Mouse (Mus musculus): Measurements from ENCODE around the gene Trmt6. TPM values are rescaled to one million over a fixed set of nuclear protein-coding genes. Genes with fewer than 3 reads are reported as not detected.

Gene Trmt6
- polyA plus RNA-seq, 1 experiment from 2014 or later: 17.7 TPM

DNA sequence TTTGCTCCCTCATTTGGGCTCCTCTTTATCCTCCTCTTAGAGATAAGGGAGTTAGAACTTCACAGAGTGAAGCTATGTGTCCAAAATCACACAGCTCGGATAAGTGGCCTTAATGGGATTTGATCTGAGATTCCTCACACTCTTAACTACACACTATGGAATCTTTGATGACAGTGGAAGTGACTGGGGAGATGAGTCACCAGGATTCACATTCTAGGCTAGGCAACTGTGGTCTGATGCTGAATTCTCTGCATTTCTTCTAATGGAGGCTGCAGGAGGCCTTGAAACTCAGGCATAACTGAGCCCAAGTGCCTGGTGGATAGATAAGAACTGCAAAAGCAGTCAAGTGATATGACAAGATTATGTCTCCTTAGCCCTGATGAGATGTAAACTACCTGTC is 45.0 kb downstream of the Trmt6 start:
- WGBS: 82% methylated on average over 1 of the region's 1 CpGs
- H3K27me3 ChIP-seq (ENCODE audit: control insufficient read depth, insufficient read depth, low read depth, low read length): no peaks in the 10 kb centered on the region
- H3K27ac ChIP-seq (ENCODE audit: low read length): no peak overlapping the region
- H3K36me3 ChIP-seq (ENCODE audit: control insufficient read depth, insufficient read depth, low read length): no peaks in the 10 kb centered on the region
- no peak overlapping the region for H3K4me2 ChIP-seq (ENCODE audit: low read length)
- H3K4me3 ChIP-seq (ENCODE audit: low read depth, low read length): no peak overlapping the region
- no peak overlapping the region for H3K9ac ChIP-seq (ENCODE audit: low read depth, low read length)
- H3K4me1 ChIP-seq (ENCODE audit: control insufficient read depth, insufficient read depth, low read length): no peaks in the 10 kb centered on the region
- H3K9me3 ChIP-seq (replicated peaks; ENCODE audit: control insufficient read depth, low read length, poor library complexity, severe bottlenecking): no peaks in the 10 kb centered on the region
- no peak for ATAC-seq

DNA sequence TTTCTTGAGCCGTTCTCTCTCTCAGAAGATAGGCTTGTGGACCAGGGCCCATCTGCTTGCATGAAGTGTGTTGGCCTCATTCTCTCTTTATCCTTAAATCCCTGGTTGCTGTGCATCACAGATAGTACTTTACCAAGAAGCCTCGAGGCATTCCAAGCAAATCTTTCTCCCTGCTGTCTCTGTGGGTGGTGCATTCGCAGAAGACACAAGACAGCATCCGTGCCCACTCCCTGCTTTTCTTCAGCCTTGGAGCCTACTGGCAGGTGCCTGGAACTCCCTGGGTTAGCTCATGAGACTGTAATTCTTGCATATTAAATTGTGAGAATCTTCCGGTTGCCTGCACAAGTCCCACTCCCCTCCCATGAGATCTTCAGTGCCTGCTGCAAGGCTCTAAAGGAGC is 57.9 kb downstream of the Trmt6 start:
- no peak for ATAC-seq
- H3K4me3 ChIP-seq (ENCODE audit: low read depth, low read length): no peak overlapping the region
- H3K9ac ChIP-seq (ENCODE audit: low read depth, low read length): no peak overlapping the region
- no peaks in the 10 kb centered on the region for H3K27me3 ChIP-seq (ENCODE audit: control insufficient read depth, insufficient read depth, low read depth, low read length)
- WGBS: 59% methylated on average over 5 of the region's 5 CpGs
- peaks cover 2% of the 10 kb centered on the region; the same call in 1 of the 2 replicates for H3K4me1 ChIP-seq (ENCODE audit: control insufficient read depth, insufficient read depth, low read length)
- H3K9me3 ChIP-seq (replicated peaks; ENCODE audit: control insufficient read depth, low read length, poor library complexity, severe bottlenecking): no peaks in the 10 kb centered on the region
- no peaks in the 10 kb centered on the region for H3K36me3 ChIP-seq (ENCODE audit: control insufficient read depth, insufficient read depth, low read length)
- no peak overlapping the region for H3K4me2 ChIP-seq (ENCODE audit: low read length)
- H3K27ac ChIP-seq (ENCODE audit: low read length): no peak overlapping the region

Other genes with a start within 250 kb of the Trmt6 start
- 77.5 and 86.7 TPM in 2 replicates for gene Gpcpd1, start 228.3 kb downstream of the Trmt6 start, polyA plus RNA-seq (2015; fragmentation: Nextera tagmentation; extraction: Ambion mirVana)
- 20.6 and 21.7 TPM in 2 replicates for gene Shld1, start 129.1 kb downstream of the Trmt6 start, polyA plus RNA-seq (2015; fragmentation: Nextera tagmentation; extraction: Ambion mirVana)
- gene Chgb, start 34.8 kb downstream of the Trmt6 start, polyA plus RNA-seq (2015; fragmentation: Nextera tagmentation; extraction: Ambion mirVana): 106 and 110 TPM in 2 replicates
- 4.2 and 5.9 TPM in 2 replicates for gene Mcm8, start 86 bp upstream of the Trmt6 start, polyA plus RNA-seq (2015; fragmentation: Nextera tagmentation; extraction: Ambion mirVana)
- gene Crls1, start 30.6 kb upstream of the Trmt6 start, polyA plus RNA-seq (2015; fragmentation: Nextera tagmentation; extraction: Ambion mirVana): 6.5 TPM in 2 replicates
- gene Lrrn4, start 64.8 kb upstream of the Trmt6 start, polyA plus RNA-seq (2015; fragmentation: Nextera tagmentation; extraction: Ambion mirVana): 0.46 and 0.49 TPM in 2 replicates
- not detected in 2 replicates for gene Fermt1, start 129.9 kb upstream of the Trmt6 start, polyA plus RNA-seq (2015; fragmentation: Nextera tagmentation; extraction: Ambion mirVana)